Mouse (Mus musculus) fibroblast of lung, adult 2 months (primary cell): ENCODE results near the gene Rpl36a-ps1.

Source experiments
- DNase-seq: peaks from one replicate; pipeline ENCODE4 v3.0.0-alpha.2; 2011; ENCODE audit warnings: low read depth

Rpl36a-ps1 gene

GRCm38 (mm10) chr14:98951626-98952290 is 42.4 kb downstream of the Rpl36a-ps1 start:
- DNase-seq = no peak
